Mouse (Mus musculus): ENCODE results near the gene St7l. TPM values are rescaled to one million over a fixed set of nuclear protein-coding genes. Genes with fewer than 3 reads are reported as not detected.

The St7l gene
- polyA plus RNA-seq, 1 experiment from 2014 or later, result 42.3 TPM

- 29% methylated on average over 3 of the region's 3 CpGs for WGBS
- no peaks in the 10 kb centered on the region for H3K27me3 ChIP-seq (ENCODE audit: control insufficient read depth, insufficient read depth, low read length)
- 0 out of 2 replicates have a peak, but pooled peaks cover 3% of the 10 kb centered on the region for H3K36me3 ChIP-seq (ENCODE audit: control insufficient read depth, insufficient read depth, low read length)
- no peak overlapping the region for H3K4me3 ChIP-seq (replicated peaks; ENCODE audit: low read length)
- no peak overlapping the region for H3K4me2 ChIP-seq (ENCODE audit: low read depth, low read length)
- H3K4me1 ChIP-seq (ENCODE audit: control insufficient read depth, insufficient read depth, low read length), result no peaks in the 10 kb centered on the region
- no peak overlapping the region for H3K27ac ChIP-seq (ENCODE audit: low read length)
- ATAC-seq (ENCODE audit: insufficient read depth, low FRiP score), result no peak
- H3K9ac ChIP-seq (ENCODE audit: low read length), result no peak overlapping the region
- H3K9me3 ChIP-seq (replicated peaks; ENCODE audit: control insufficient read depth, low read length), result no peaks in the 10 kb centered on the region
Measured at GRCm38 (mm10) chr3:104914986-104915385, 51.2 kb downstream of the St7l start.

GRCm38 (mm10) chr3:104929385-104929784 lies 65.6 kb downstream of the St7l start:
- 95% methylated on average over 6 of the region's 6 CpGs for WGBS

GRCm38 (mm10) chr3:104937728-104938305 lies 74.0 kb downstream of the St7l start:
- Histone ChIP-seq H3K4me2 (ENCODE audit: low read depth, low read length) (no peak overlapping the region), H3K27ac (ENCODE audit: low read length) (no peak overlapping the region), H3K4me1 (ENCODE audit: control insufficient read depth, insufficient read depth, low read length) (peaks cover 6% of the 10 kb centered on the region; the same call in 1 of the 2 replicates), H3K9ac (ENCODE audit: low read length) (no peak overlapping the region), H3K9me3 (replicated peaks; ENCODE audit: control insufficient read depth, low read length) (no peaks in the 10 kb centered on the region), H3K36me3 (ENCODE audit: control insufficient read depth, insufficient read depth, low read length) (no peaks in the 10 kb centered on the region), H3K4me3 (replicated peaks; ENCODE audit: low read length) (no peak overlapping the region), H3K27me3 (ENCODE audit: control insufficient read depth, insufficient read depth, low read length) (no peaks in the 10 kb centered on the region)
- ATAC-seq (ENCODE audit: insufficient read depth, low FRiP score), result no peak
- WGBS, result 82% methylated on average over 2 of the region's 2 CpGs

More at GRCm38 (mm10) chr3:104929385-104929784, 65.6 kb downstream of the St7l start:
- Histone ChIP-seq H3K27ac (ENCODE audit: low read length) (no peak overlapping the region), H3K4me3 (replicated peaks; ENCODE audit: low read length) (no peak overlapping the region), H3K4me1 (ENCODE audit: control insufficient read depth, insufficient read depth, low read length) (no peaks in the 10 kb centered on the region), H3K9ac (ENCODE audit: low read length) (no peak overlapping the region), H3K36me3 (ENCODE audit: control insufficient read depth, insufficient read depth, low read length) (peaks cover 9% of the 10 kb centered on the region; the same call in 1 of the 2 replicates), H3K4me2 (ENCODE audit: low read depth, low read length) (no peak overlapping the region), H3K27me3 (ENCODE audit: control insufficient read depth, insufficient read depth, low read length) (no peaks in the 10 kb centered on the region), H3K9me3 (replicated peaks; ENCODE audit: control insufficient read depth, low read length) (no peaks in the 10 kb centered on the region)
- ATAC-seq (ENCODE audit: insufficient read depth, low FRiP score), result no peak

- Histone ChIP-seq H3K27ac (ENCODE audit: low read length) (no peak overlapping the region), H3K4me2 (ENCODE audit: low read depth, low read length) (no peak overlapping the region), H3K4me3 (replicated peaks; ENCODE audit: low read length) (no peak overlapping the region), H3K27me3 (ENCODE audit: control insufficient read depth, insufficient read depth, low read length) (no peaks in the 10 kb centered on the region), H3K9ac (ENCODE audit: low read length) (no peak overlapping the region), H3K4me1 (ENCODE audit: control insufficient read depth, insufficient read depth, low read length) (peaks cover 11% of the 10 kb centered on the region; the same call in 1 of the 2 replicates), H3K36me3 (ENCODE audit: control insufficient read depth, insufficient read depth, low read length) (no peaks in the 10 kb centered on the region), H3K9me3 (replicated peaks; ENCODE audit: control insufficient read depth, low read length) (no peaks in the 10 kb centered on the region)
- ATAC-seq (ENCODE audit: insufficient read depth, low FRiP score), result no peak
- 38% methylated on average over 4 of the region's 4 CpGs for WGBS
Measured at GRCm38 (mm10) chr3:104938327-104938726, 74.5 kb downstream of the St7l start.

- Histone ChIP-seq H3K9me3 (replicated peaks; ENCODE audit: control insufficient read depth, low read length) (no peaks in the 10 kb centered on the region), H3K27me3 (ENCODE audit: control insufficient read depth, insufficient read depth, low read length) (no peaks in the 10 kb centered on the region), H3K27ac (ENCODE audit: low read length) (no peak overlapping the region), H3K4me1 (ENCODE audit: control insufficient read depth, insufficient read depth, low read length) (peaks cover 22% of the 10 kb centered on the region; the same call in 1 of the 2 replicates), H3K4me3 (replicated peaks; ENCODE audit: low read length) (no peak overlapping the region), H3K9ac (ENCODE audit: low read length) (no peak overlapping the region), H3K36me3 (ENCODE audit: control insufficient read depth, insufficient read depth, low read length) (no peaks in the 10 kb centered on the region), H3K4me2 (ENCODE audit: low read depth, low read length) (no peak overlapping the region)
- 35% methylated on average over 6 of the region's 6 CpGs for WGBS
- no peak for ATAC-seq (ENCODE audit: insufficient read depth, low FRiP score)
Measured at GRCm38 (mm10) chr3:104940691-104941090, 76.9 kb downstream of the St7l start.

GRCm38 (mm10) chr3:104942682-104943081 lies 78.9 kb downstream of the St7l start:
- ATAC-seq (ENCODE audit: insufficient read depth, low FRiP score), result no peak
- Histone ChIP-seq H3K4me1 (ENCODE audit: control insufficient read depth, insufficient read depth, low read length) (peaks cover 22% of the 10 kb centered on the region; the same call in 1 of the 2 replicates), H3K4me3 (replicated peaks; ENCODE audit: low read length) (no peak overlapping the region), H3K36me3 (ENCODE audit: control insufficient read depth, insufficient read depth, low read length) (no peaks in the 10 kb centered on the region; the same call in 1 of the 2 replicates), H3K9me3 (replicated peaks; ENCODE audit: control insufficient read depth, low read length) (no peaks in the 10 kb centered on the region), H3K27ac (ENCODE audit: low read length) (no peak overlapping the region), H3K27me3 (ENCODE audit: control insufficient read depth, insufficient read depth, low read length) (no peaks in the 10 kb centered on the region), H3K4me2 (ENCODE audit: low read depth, low read length) (no peak overlapping the region), H3K9ac (ENCODE audit: low read length) (no peak overlapping the region)
- 57% methylated on average over 5 of the region's 5 CpGs for WGBS

GRCm38 (mm10) chr3:104943333-104943732 lies 79.5 kb downstream of the St7l start:
- Histone ChIP-seq H3K4me2 (ENCODE audit: low read depth, low read length) (no peak overlapping the region), H3K27ac (ENCODE audit: low read length) (no peak overlapping the region), H3K4me1 (ENCODE audit: control insufficient read depth, insufficient read depth, low read length) (peaks cover 18% of the 10 kb centered on the region; the same call in 1 of the 2 replicates), H3K36me3 (ENCODE audit: control insufficient read depth, insufficient read depth, low read length) (no peaks in the 10 kb centered on the region; the same call in 1 of the 2 replicates), H3K9ac (ENCODE audit: low read length) (no peak overlapping the region), H3K9me3 (replicated peaks; ENCODE audit: control insufficient read depth, low read length) (no peaks in the 10 kb centered on the region), H3K4me3 (replicated peaks; ENCODE audit: low read length) (no peak overlapping the region), H3K27me3 (ENCODE audit: control insufficient read depth, insufficient read depth, low read length) (no peaks in the 10 kb centered on the region)
- 45% methylated on average over 8 of the region's 8 CpGs for WGBS
- ATAC-seq (ENCODE audit: insufficient read depth, low FRiP score), result no peak

- WGBS, result 46% methylated on average over 9 of the region's 9 CpGs
- 0 out of 2 replicates have a peak, but pooled peaks have one; percentile 19 for ATAC-seq (ENCODE audit: insufficient read depth, low FRiP score)
- peak overlapping the region; percentile 20 for H3K27ac ChIP-seq (ENCODE audit: low read length)
Measured at GRCm38 (mm10) chr3:104944894-104945293, 81.1 kb downstream of the St7l start.

GRCm38 (mm10) chr3:104950926-104951325 lies 87.1 kb downstream of the St7l start:
- Histone ChIP-seq H3K27ac (ENCODE audit: low read length) (no peak overlapping the region), H3K9ac (ENCODE audit: low read length) (no peak overlapping the region), H3K4me1 (ENCODE audit: control insufficient read depth, insufficient read depth, low read length) (no peaks in the 10 kb centered on the region; the same call in 1 of the 2 replicates), H3K27me3 (ENCODE audit: control insufficient read depth, insufficient read depth, low read length) (no peaks in the 10 kb centered on the region), H3K4me3 (replicated peaks; ENCODE audit: low read length) (no peak overlapping the region), H3K4me2 (ENCODE audit: low read depth, low read length) (no peak overlapping the region), H3K9me3 (replicated peaks; ENCODE audit: control insufficient read depth, low read length) (no peaks in the 10 kb centered on the region), H3K36me3 (ENCODE audit: control insufficient read depth, insufficient read depth, low read length) (peaks cover 5% of the 10 kb centered on the region; the same call in 1 of the 2 replicates)
- WGBS, result 94% methylated on average over 12 of the region's 12 CpGs
- no peak for ATAC-seq (ENCODE audit: insufficient read depth, low FRiP score)

More at GRCm38 (mm10) chr3:104944894-104945293, 81.1 kb downstream of the St7l start:
- Histone ChIP-seq H3K4me2 (ENCODE audit: low read depth, low read length) (no peak overlapping the region), H3K4me1 (ENCODE audit: control insufficient read depth, insufficient read depth, low read length) (peaks cover 17% of the 10 kb centered on the region; the same call in 1 of the 2 replicates), H3K9me3 (replicated peaks; ENCODE audit: control insufficient read depth, low read length) (no peaks in the 10 kb centered on the region), H3K27me3 (ENCODE audit: control insufficient read depth, insufficient read depth, low read length) (no peaks in the 10 kb centered on the region), H3K9ac (ENCODE audit: low read length) (no peak overlapping the region), H3K4me3 (replicated peaks; ENCODE audit: low read length) (no peak overlapping the region), H3K36me3 (ENCODE audit: control insufficient read depth, insufficient read depth, low read length) (no peaks in the 10 kb centered on the region; the same call in 1 of the 2 replicates)

All from stomach, embryonic 16.5 days (tissue).